ENCODE assay signal across 12 mouse cellular contexts in genomic region chr7:116156072-116156893, GRCm38 (mm10).
A peak's percentile ranks its signal among the peaks of the same experiment; 100 is the strongest.
DNase-seq lines count a peak whose midpoint lies in the region; ATAC-seq and TF ChIP-seq lines count a peak whose summit lies in the region.
"Had no signal": no experiment of that assay in that cellular context is flagged by ENCODE, and none has a peak within 500 bp of the region (broad histone marks: within the 10 kb centered on the region; RNA-seq: fewer than 3 reads in every experiment).

No protein-coding gene starts in this region.

- H3K36me3 ChIP-seq in forebrain, postnatal 0 days (ENCODE audit: insufficient read depth), result no peaks in the 10 kb centered on the region
- H3K36me3 ChIP-seq in forebrain, embryonic 12.5 days (replicated peaks), result peaks cover 30% of the 10 kb centered on the region
- H3K36me3 ChIP-seq in lung, embryonic 14.5 days (ENCODE audit: insufficient read depth), result 0 out of 2 replicates have a peak, but pooled peaks cover 6% of the 10 kb centered on the region
- no peaks in the 10 kb centered on the region for H3K36me3 ChIP-seq in embryonic facial prominence, embryonic 11.5 days (replicated peaks; ENCODE audit: control insufficient read depth, insufficient read depth, low read depth, low read length)

- 80% methylated on average over 17 of the region's 17 CpGs for WGBS in forebrain, postnatal 0 days
- WGBS in forebrain, embryonic 12.5 days, result 75% methylated on average over 17 of the region's 17 CpGs
- WGBS in lung, embryonic 14.5 days, result 56% methylated on average over 17 of the region's 17 CpGs
- 53% methylated on average over 17 of the region's 17 CpGs for WGBS in embryonic facial prominence, embryonic 11.5 days

- intact Hi-C loops in left cerebral cortex, postnatal 10 days (cut with DNase I), result no loop called here

- H3K9ac ChIP-seq in forebrain, postnatal 0 days, result no peak overlapping the region
- no peak overlapping the region for H3K9ac ChIP-seq in forebrain, embryonic 12.5 days
- H3K9ac ChIP-seq in lung, embryonic 14.5 days, result no peak overlapping the region
- no peak overlapping the region for H3K9ac ChIP-seq in embryonic facial prominence, embryonic 11.5 days (replicated peaks; ENCODE audit: low read length)
- H3K9ac ChIP-seq: midbrain, embryonic 12.5 days had no signal

- no peaks in the 10 kb centered on the region for H3K27me3 ChIP-seq in forebrain, postnatal 0 days (ENCODE audit: insufficient read depth, low read length)
- no peaks in the 10 kb centered on the region for H3K27me3 ChIP-seq in forebrain, embryonic 12.5 days
- no peaks in the 10 kb centered on the region for H3K27me3 ChIP-seq in lung, embryonic 14.5 days (ENCODE audit: insufficient read depth, low read length)
- no peaks in the 10 kb centered on the region for H3K27me3 ChIP-seq in embryonic facial prominence, embryonic 11.5 days (ENCODE audit: control insufficient read depth, insufficient read depth, low read length)
- H3K27me3 ChIP-seq: midbrain, embryonic 12.5 days had no signal

- TF ChIP-seq CTCF in forebrain, postnatal 0 days (IDR thresholded peaks at IDR 0.05; ENCODE audit: low read depth), result 0 out of 2 replicates have a peak, but pooled peaks have one; percentile 9
- peak; percentile 53 for TF ChIP-seq CTCF in lung, embryonic 14.5 days (IDR thresholded peaks at IDR 0.05; ENCODE audit: low read depth)

- no peak overlapping the region for H3K27ac ChIP-seq in forebrain, postnatal 0 days (ENCODE audit: low read depth, low read length)
- no peak overlapping the region for H3K27ac ChIP-seq in forebrain, embryonic 12.5 days
- H3K27ac ChIP-seq in lung, embryonic 14.5 days (ENCODE audit: low read depth), result no peak overlapping the region
- no peak overlapping the region for H3K27ac ChIP-seq in embryonic facial prominence, embryonic 11.5 days (replicated peaks; ENCODE audit: low read depth, low read length)
- H3K27ac ChIP-seq: midbrain, embryonic 12.5 days had no signal

- no peaks in the 10 kb centered on the region for H3K9me3 ChIP-seq in forebrain, postnatal 0 days (ENCODE audit: low read length)
- H3K9me3 ChIP-seq in forebrain, embryonic 12.5 days, result no peaks in the 10 kb centered on the region
- no peaks in the 10 kb centered on the region for H3K9me3 ChIP-seq in lung, embryonic 14.5 days (ENCODE audit: low read depth, low read length)
- H3K9me3 ChIP-seq in embryonic facial prominence, embryonic 11.5 days (replicated peaks; ENCODE audit: control insufficient read depth, low read length), result no peaks in the 10 kb centered on the region
- H3K9me3 ChIP-seq: midbrain, embryonic 12.5 days had no signal

- no peaks in the 10 kb centered on the region for H3K4me1 ChIP-seq in forebrain, postnatal 0 days (ENCODE audit: insufficient read depth)
- H3K4me1 ChIP-seq in forebrain, embryonic 12.5 days, result no peaks in the 10 kb centered on the region
- H3K4me1 ChIP-seq in lung, embryonic 14.5 days (ENCODE audit: insufficient read depth), result no peaks in the 10 kb centered on the region
- peaks cover 2% of the 10 kb centered on the region; the same call in 1 of the 2 replicates for H3K4me1 ChIP-seq in embryonic facial prominence, embryonic 11.5 days (ENCODE audit: control insufficient read depth, insufficient read depth, low read length)
- H3K4me1 ChIP-seq: midbrain, embryonic 12.5 days had no signal

- ATAC-seq in forebrain, postnatal 0 days, result no peak
- ATAC-seq in forebrain, embryonic 12.5 days (ENCODE audit: low FRiP score), result no peak
- ATAC-seq in lung, embryonic 14.5 days (ENCODE audit: insufficient read depth), result peak; percentile 26; the same call in 1 of the 2 replicates
- ATAC-seq in embryonic facial prominence, embryonic 11.5 days (replicated peaks; ENCODE audit: insufficient number of reproducible peaks, low FRiP score, low TSS enrichment, low read depth), result no peak; the same call in 1 of the 2 replicates

- H3K4me3 ChIP-seq in forebrain, postnatal 0 days (ENCODE audit: low read depth, low read length), result no peak overlapping the region
- H3K4me3 ChIP-seq in forebrain, embryonic 12.5 days (replicated peaks), result no peak overlapping the region
- no peak overlapping the region for H3K4me3 ChIP-seq in lung, embryonic 14.5 days (ENCODE audit: low read depth, low read length)
- no peak overlapping the region for H3K4me3 ChIP-seq in embryonic facial prominence, embryonic 11.5 days (ENCODE audit: low read depth, low read length)
- H3K4me3 ChIP-seq: erythroblast, embryonic 14.5 days; midbrain, embryonic 12.5 days had no signal

- no peak overlapping the region for H3K4me2 ChIP-seq in forebrain, postnatal 0 days (ENCODE audit: low read depth)
- H3K4me2 ChIP-seq in forebrain, embryonic 12.5 days, result no peak overlapping the region
- no peak overlapping the region for H3K4me2 ChIP-seq in lung, embryonic 14.5 days
- H3K4me2 ChIP-seq in embryonic facial prominence, embryonic 11.5 days (ENCODE audit: low read depth, low read length), result peak overlapping the region; percentile 23; the same call in 1 of the 2 replicates
- H3K4me2 ChIP-seq: midbrain, embryonic 12.5 days had no signal

- DNase-seq in forebrain, postnatal 0 days, result no peak
- no peak for DNase-seq in lung, embryonic 14.5 days
- no peak for DNase-seq in lung, postnatal 14 days
- DNase-seq in embryonic facial prominence, embryonic 11.5 days (ENCODE audit: low spot score), result peak; percentile 14
- peak; percentile 7 for DNase-seq in skeletal muscle tissue, adult 2 months (ENCODE audit: low read depth, low spot score)
- DNase-seq in cerebellum, postnatal 10 days, result no peak
- DNase-seq in left cerebral cortex, postnatal 10 days (ENCODE audit: extremely low spot score in 1 of 2, low spot score in 2 of 2), result no peak
- DNase-seq: kidney, postnatal 14 days; left cerebral cortex, postnatal 4 days had no signal

Comparison
In these comparisons a context has a peak if more than half of its experiments do, and no peak if none do; other contexts are left out.
1. DNase-seq: peak in embryonic facial prominence, embryonic 11.5 days (single experiment) and skeletal muscle tissue, adult 2 months (single experiment); none in forebrain, postnatal 0 days (single experiment), lung, embryonic 14.5 days (single experiment), lung, postnatal 14 days (single experiment), cerebellum, postnatal 10 days (0 of 2) and left cerebral cortex, postnatal 10 days (0 of 2).